Mouse (Mus musculus) bone marrow macrophage, adult 2 months (primary cell): Measurements from ENCODE around the gene Rassf6. TPM values are rescaled to one million over a fixed set of nuclear protein-coding genes. Genes with fewer than 3 reads are reported as not detected.

Experiments
- H3K27ac ChIP-seq: 2 replicates; pipeline ENCODE4 v1.5.1; 2012; ENCODE audit warnings: low read depth, low read length; ENCODE audit not compliant: insufficient read depth
- H3K4me1 ChIP-seq: 2 replicates; pipeline ENCODE4 v1.6.1; 2012; ENCODE audit warnings: low read length; ENCODE audit not compliant: control insufficient read depth, insufficient read depth
- H3K4me3 ChIP-seq: 2 replicates; pipeline ENCODE4 v1.5.1; 2012; ENCODE audit warnings: mild to moderate bottlenecking, low read length, moderate library complexity; ENCODE audit not compliant: insufficient read depth
- CTCF ChIP-seq: IDR thresholded peaks from 2 replicates; pipeline ENCODE4 v1.5.1; 2012; ENCODE audit warnings: low read depth, mild to moderate bottlenecking, low read length, moderate library complexity
- POLR2A ChIP-seq: IDR thresholded peaks from 2 replicates; pipeline ENCODE4 v1.6.1; 2012; ENCODE audit warnings: mild to moderate bottlenecking, low read depth, low read length, borderline replicate concordance
- polyA plus RNA-seq: library from polyadenylated mRNA; stranded (reverse); fragments of >200 nt; gene quantifications from 2 replicates; pipeline ENCODE4 v1.2.4, GENCODE M21; 2012; ENCODE audit not compliant: missing spikeins, insufficient read depth, insufficient read length

Gene Rassf6
- polyA plus RNA-seq, 1 experiment = not detected

DNA sequence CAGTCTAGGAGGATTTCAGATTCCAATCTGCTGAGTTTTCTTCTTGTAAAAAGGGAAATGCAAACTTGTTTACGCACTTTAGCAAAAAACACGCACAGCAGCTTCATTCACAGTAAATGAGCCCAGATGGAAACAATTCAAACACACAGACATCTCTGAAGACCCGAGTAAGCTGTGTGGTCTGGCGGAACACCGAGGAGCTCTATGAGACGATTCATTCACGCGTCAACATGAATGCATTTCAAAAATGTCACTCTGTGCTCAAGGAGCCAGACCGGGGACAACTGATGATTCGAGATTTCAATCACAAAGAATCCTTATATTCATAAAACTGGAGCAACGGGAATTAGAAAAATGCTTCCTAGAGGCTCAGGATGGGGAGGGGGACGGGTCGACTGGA, 15.4 kb upstream of the Rassf6 start:
- H3K4me3 ChIP-seq = no peak overlapping the region
- H3K27ac ChIP-seq = no peak overlapping the region
- peaks cover 16% of the 10 kb centered on the region for H3K4me1 ChIP-seq
- TF ChIP-seq CTCF (no peak), POLR2A (no peak)

DNA sequence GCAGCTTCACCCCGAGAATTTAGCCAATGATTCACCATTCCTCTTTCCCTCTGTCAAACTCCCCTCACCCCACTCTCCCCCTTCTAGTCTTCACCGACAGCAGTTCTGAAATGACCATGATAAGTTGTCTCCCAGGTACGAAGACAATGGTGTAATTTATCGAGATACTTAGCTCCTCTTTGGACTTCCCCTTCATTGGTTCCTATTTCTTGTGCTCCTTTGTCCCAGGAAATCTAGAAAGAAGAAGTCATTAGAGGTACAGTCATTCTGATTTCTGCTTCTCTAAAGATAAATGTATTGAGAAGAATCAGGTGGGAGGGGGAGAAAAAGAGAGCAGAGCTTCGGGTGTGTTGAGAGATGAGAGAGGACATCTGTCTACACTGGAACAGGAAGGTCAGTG, 14.3 kb upstream of the Rassf6 start:
- TF ChIP-seq CTCF = no peak
- peaks cover 16% of the 10 kb centered on the region for H3K4me1 ChIP-seq
- H3K4me3 ChIP-seq = no peak overlapping the region
- H3K27ac ChIP-seq = no peak overlapping the region

DNA sequence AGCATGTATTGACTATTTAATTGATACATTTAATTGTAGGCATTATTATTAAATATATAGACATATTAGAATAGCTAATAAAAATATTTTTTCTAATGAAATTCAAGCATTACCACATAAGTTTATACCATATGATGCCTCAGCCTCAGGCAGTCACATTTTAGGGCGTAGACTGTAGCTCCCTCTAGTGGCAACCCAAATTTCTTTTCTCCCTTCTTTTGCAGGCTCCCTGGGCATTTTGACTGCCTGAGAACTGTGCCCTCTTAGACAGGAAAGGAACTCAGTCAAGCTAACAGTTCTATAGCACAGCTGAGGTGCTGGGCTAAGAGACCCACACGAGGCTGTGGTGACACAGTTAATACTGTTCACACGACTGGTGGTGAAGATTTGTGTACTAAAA, 12.3 kb upstream of the Rassf6 start:
- Histone ChIP-seq H3K4me3 (no peak overlapping the region), H3K27ac (no peak overlapping the region), H3K4me1 (peaks cover 16% of the 10 kb centered on the region)
- TF ChIP-seq CTCF = peak; percentile 48; the same call in 1 of the 2 replicates
- TF ChIP-seq POLR2A = no peak

DNA sequence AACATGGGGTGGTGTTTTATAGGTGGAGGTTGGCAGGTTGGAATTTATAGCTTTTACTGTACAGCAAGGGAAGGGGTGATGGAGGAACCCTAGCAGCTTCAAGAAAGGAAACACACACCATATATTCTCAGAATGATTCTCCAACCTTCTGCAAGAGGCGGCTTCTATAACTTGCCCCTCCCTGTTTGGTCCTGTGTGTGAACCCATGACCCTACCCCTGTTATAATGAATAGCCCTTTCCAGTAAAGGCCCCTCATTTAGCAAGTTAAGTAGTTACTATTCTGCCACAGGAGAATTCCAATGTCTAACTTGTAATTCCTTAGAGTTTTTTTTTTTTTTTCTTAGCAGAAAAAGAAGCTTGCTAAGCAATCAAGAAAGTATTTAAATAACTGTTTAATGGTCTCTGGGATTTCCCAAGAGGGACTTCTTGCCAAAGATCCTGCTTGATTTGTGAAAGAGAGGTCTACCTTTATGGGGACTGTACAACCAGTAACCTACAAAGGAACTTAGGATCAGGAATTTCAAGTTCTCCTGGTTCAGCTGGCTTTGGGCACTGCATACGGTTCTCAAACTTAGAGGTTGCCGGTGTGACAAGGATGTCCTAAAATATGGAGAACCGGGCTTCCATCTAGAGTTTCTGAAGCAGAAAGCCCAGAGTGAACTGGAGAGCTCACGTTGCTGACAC, 10.2 kb upstream of the Rassf6 start:
- Histone ChIP-seq H3K4me3 (no peak overlapping the region), H3K27ac (no peak overlapping the region), H3K4me1 (peaks cover 12% of the 10 kb centered on the region)
- TF ChIP-seq CTCF (no peak), POLR2A (no peak)

DNA sequence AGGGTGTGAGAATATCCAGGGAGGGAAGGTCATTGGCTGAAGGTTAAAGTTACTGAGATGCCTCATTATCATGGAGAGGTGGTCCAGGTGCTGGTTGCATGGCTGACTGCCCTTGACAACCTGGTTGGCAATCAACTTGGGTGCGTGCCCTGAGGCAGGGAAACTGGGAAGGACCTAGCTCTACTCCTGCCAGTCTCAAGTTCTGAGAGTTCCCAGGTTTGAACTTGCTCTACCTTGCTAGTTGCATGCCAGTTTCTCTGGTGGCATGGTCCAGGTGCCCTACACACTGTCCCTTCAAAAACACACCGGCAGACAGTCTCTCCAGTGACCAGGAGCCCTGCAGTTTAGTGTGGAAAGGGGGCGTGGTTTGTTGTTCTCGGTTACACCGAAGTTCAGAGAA, 7.0 kb upstream of the Rassf6 start:
- no peaks in the 10 kb centered on the region for H3K4me1 ChIP-seq
- no peak overlapping the region for H3K4me3 ChIP-seq
- no peak overlapping the region for H3K27ac ChIP-seq
- no peak for TF ChIP-seq POLR2A
- TF ChIP-seq CTCF = no peak

DNA sequence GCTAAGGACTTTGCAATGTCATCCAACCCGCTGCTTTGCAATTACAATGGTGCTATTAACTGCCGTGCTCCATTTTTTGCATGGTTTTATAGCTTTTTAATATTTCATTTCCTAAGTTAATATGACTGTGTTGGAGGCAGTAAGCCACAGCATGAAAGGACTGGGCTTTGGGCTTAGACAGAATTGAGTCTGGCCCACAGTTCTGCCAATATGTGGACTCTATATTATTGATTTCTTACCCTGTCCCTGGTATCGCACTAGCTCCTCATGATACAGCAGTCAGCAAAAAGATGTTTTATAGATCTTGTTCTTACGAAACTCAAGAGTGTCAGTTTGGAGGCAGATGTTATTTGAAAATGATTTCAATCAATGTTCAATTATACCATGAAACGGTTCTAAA, 5.9 kb upstream of the Rassf6 start:
- H3K27ac ChIP-seq = no peak overlapping the region
- no peaks in the 10 kb centered on the region for H3K4me1 ChIP-seq
- TF ChIP-seq CTCF = no peak
- TF ChIP-seq POLR2A = no peak
- no peak overlapping the region for H3K4me3 ChIP-seq

DNA sequence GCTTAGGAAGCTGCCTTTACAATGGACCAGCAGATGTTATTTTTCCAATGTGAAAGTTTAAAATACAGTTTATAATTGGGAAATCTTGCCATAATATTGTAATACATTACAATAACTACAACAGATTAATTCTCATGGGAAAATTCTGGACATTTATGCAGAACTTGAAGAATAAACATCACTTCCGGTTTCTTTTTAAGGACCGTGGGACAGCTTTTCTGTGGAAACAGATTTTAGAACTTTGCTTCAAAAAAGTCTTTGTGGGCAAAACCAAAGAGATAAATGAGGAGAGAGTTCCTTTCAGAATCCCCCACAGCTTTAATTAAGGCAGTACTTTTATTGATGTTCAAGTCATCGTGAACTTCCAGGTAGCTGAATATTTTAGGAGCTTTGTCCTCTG, 5.1 kb upstream of the Rassf6 start:
- H3K27ac ChIP-seq = no peak overlapping the region
- TF ChIP-seq POLR2A = no peak
- TF ChIP-seq CTCF = no peak
- no peak overlapping the region for H3K4me3 ChIP-seq

DNA sequence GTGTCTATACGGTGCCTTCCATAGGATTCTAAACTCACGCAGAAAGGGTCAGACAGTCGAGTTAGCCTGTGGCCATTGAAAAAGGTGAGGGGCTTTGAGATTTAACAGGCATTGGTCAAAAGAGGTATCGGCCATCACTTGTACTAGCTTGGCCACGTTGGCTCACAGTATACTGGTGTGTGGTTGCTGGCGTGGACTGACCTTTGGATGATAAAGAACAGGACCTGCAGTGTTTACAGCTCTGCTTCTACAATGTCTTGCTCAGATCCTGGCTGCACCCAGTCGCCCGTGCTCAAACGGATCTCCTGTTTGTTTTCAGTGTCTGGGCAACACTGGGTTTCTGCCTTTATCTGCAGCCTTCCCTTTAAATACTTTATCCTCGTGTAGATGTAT, 757 bp upstream of the Rassf6 start:
- 0 out of 2 replicates have a peak, but pooled peaks cover 5% of the 10 kb centered on the region for H3K4me1 ChIP-seq
- no peak overlapping the region for H3K27ac ChIP-seq
- no peak overlapping the region for H3K4me3 ChIP-seq
- TF ChIP-seq POLR2A (no peak), CTCF (no peak)

More for the DNA sequence above, 5.1 kb upstream of the Rassf6 start:
- 0 out of 2 replicates have a peak, but pooled peaks cover 4% of the 10 kb centered on the region for H3K4me1 ChIP-seq

DNA sequence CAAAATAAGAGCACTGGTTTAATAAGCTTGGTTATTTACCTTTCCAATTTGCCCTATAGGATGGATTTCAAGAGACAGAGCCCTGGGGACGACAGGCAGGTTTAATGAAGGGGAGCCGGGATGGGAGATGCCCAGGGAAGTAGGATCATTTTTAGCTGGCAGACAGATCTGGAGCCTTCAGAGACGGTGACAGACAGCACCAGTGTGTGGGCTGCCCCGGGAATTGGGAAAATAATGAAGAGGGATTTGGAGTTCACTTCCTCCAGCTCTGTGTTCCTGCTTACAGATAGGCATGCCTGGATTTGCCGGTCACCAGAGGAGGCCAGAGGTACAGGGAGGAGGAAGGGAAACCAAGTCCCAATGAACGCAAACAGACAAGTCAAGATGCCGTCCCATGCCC, 5.6 kb downstream of the Rassf6 start:
- TF ChIP-seq POLR2A = no peak
- TF ChIP-seq CTCF = no peak
- H3K27ac ChIP-seq = no peak overlapping the region
- no peaks in the 10 kb centered on the region; the same call in 1 of the 2 replicates for H3K4me1 ChIP-seq
- H3K4me3 ChIP-seq = no peak overlapping the region

DNA sequence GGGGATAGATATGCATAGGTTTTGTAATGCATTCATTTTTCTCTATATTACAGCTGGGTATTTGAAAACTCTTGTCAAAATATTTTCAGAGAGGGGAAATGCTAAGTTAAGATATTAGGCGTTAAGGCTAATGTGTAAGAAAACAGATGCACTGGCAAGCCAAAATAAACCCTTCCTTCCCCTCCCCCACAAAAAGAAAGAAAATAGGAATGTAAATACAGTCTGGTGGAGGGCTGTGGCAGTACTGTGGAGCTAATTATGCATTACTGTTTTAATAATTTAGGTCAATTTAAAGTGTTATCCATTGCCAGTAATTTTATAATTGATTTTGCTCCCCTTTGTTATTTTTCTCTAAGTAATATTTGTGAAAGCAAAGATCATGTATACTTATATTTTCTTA, 11.9 kb downstream of the Rassf6 start:
- no peak overlapping the region for H3K27ac ChIP-seq
- TF ChIP-seq POLR2A = no peak
- TF ChIP-seq CTCF = no peak
- no peaks in the 10 kb centered on the region for H3K4me1 ChIP-seq
- no peak overlapping the region for H3K4me3 ChIP-seq
